Mouse (Mus musculus): ENCODE measurements around the gene Cnot6. TPM values are rescaled to one million over a fixed set of nuclear protein-coding genes. Genes with fewer than 3 reads are reported as not detected.

Gene Cnot6
- total and polyA plus RNA-seq, 2 experiments from 2014 or later, result 26.9 to 28.9 TPM

GRCm38 (mm10) chr11:49734771-49735170, 22.2 kb upstream of the Cnot6 start:
- no peaks in the 10 kb centered on the region for H3K27me3 ChIP-seq (ENCODE audit: insufficient read depth, low read length)
- WGBS, result 88% methylated on average over 11 of the region's 11 CpGs
- no peak overlapping the region for H3K27ac ChIP-seq (ENCODE audit: low read depth, low read length)
- H3K4me1 ChIP-seq (ENCODE audit: insufficient read depth, low read length), result no peaks in the 10 kb centered on the region
- no peaks in the 10 kb centered on the region for H3K9me3 ChIP-seq (ENCODE audit: low read length)
- ATAC-seq (ENCODE audit: low FRiP score) (no peak), DNase-seq (ENCODE audit: low spot score) (no peak)
- no peak overlapping the region for H3K9ac ChIP-seq (replicated peaks; ENCODE audit: low read length, poor library complexity, severe bottlenecking)
- no peak overlapping the region for H3K4me2 ChIP-seq (ENCODE audit: low read depth, low read length, poor library complexity, severe bottlenecking)
- TF ChIP-seq CTCF (IDR thresholded peaks at IDR 0.05), result no peak
- H3K4me3 ChIP-seq (ENCODE audit: low read depth, low read length), result no peak overlapping the region
- H3K36me3 ChIP-seq (ENCODE audit: insufficient read depth, low read length), result no peaks in the 10 kb centered on the region

DNA sequence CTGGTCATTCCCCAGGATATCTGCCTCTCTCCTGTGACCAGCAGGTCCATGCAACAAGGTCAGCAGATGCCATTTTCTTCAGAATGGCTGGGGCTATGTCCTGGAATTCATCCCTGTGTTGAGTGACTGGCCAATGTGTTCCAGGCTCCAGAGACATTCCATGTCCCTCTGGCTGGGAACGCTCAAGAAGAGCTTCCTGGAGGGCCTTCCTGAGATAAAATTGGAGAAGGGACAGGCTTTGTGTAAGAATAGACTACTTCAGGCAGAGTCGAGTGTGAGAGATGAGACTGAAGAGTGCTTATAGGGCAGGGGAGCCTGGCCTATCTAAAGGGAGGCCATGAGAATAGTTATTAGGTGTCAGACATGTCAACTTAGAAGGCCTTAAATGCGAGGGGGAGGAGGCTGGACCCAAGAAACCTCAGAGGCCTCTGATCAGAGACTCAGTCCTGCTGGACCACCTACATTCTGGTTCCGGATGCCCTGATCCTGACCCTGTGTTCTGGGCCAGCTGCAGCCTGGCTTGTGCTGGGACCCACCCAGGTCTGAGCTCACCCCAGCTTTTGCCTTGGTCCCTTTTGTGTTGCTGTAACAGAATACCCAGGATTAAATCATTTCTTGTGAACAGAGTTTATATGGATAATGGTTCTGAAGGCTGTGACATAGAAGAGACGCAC, 17.9 kb upstream of the Cnot6 start:
- ATAC-seq (ENCODE audit: low FRiP score), result no peak
- H3K9ac ChIP-seq (replicated peaks; ENCODE audit: low read length, poor library complexity, severe bottlenecking), result no peak overlapping the region
- no peaks in the 10 kb centered on the region for H3K27me3 ChIP-seq (ENCODE audit: insufficient read depth, low read length)
- no peaks in the 10 kb centered on the region for H3K9me3 ChIP-seq (ENCODE audit: low read length)
- no peak overlapping the region for H3K27ac ChIP-seq (ENCODE audit: low read depth, low read length)
- H3K4me1 ChIP-seq (ENCODE audit: insufficient read depth, low read length), result no peaks in the 10 kb centered on the region
- DNase-seq (ENCODE audit: low spot score), result no peak
- no peak overlapping the region for H3K4me3 ChIP-seq (ENCODE audit: low read depth, low read length)
- TF ChIP-seq CTCF (IDR thresholded peaks at IDR 0.05), result no peak
- WGBS, result 93% methylated on average over 5 of the region's 5 CpGs
- H3K4me2 ChIP-seq (ENCODE audit: low read depth, low read length, poor library complexity, severe bottlenecking), result no peak overlapping the region
- no peaks in the 10 kb centered on the region for H3K36me3 ChIP-seq (ENCODE audit: insufficient read depth, low read length)

DNA sequence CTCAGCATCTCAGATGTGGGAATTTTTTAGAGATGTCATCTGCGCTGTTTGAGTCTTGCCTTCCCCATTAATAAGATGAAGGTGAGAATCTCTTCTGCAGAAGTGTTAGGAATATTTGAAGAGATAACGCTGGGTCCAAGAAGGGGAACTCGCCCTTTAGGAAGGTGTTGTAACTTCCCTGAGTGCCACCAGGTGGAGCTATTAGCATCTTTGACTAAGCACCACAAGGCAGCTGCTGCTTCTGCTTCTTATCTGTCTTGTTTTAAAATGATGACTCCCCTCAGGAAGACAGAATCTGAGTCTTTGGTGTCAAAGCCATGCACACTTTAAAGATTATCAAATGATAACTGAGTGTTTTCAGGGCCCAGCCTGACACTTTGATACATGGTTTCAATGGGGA, 15.4 kb upstream of the Cnot6 start:
- Histone ChIP-seq H3K36me3 (ENCODE audit: insufficient read depth, low read length) (no peaks in the 10 kb centered on the region), H3K9me3 (ENCODE audit: low read length) (no peaks in the 10 kb centered on the region), H3K27ac (ENCODE audit: low read depth, low read length) (no peak overlapping the region), H3K4me3 (ENCODE audit: low read depth, low read length) (no peak overlapping the region), H3K4me2 (ENCODE audit: low read depth, low read length, poor library complexity, severe bottlenecking) (no peak overlapping the region), H3K4me1 (ENCODE audit: insufficient read depth, low read length) (no peaks in the 10 kb centered on the region), H3K9ac (replicated peaks; ENCODE audit: low read length, poor library complexity, severe bottlenecking) (no peak overlapping the region), H3K27me3 (ENCODE audit: insufficient read depth, low read length) (no peaks in the 10 kb centered on the region)
- peak; percentile 95 for TF ChIP-seq CTCF (IDR thresholded peaks at IDR 0.05)
- peak; percentile 84 for DNase-seq (ENCODE audit: low spot score)
- ATAC-seq (ENCODE audit: low FRiP score), result peak; percentile 56; the same call in 1 of the 2 replicates
- WGBS, result 11% methylated on average over 3 of the region's 3 CpGs

GRCm38 (mm10) chr11:49726800-49727199, 14.3 kb upstream of the Cnot6 start:
- H3K27ac ChIP-seq (ENCODE audit: low read depth, low read length), result no peak overlapping the region
- no peak for ATAC-seq (ENCODE audit: low FRiP score)
- no peak for DNase-seq (ENCODE audit: low spot score)
- H3K27me3 ChIP-seq (ENCODE audit: insufficient read depth, low read length), result no peaks in the 10 kb centered on the region
- 64% methylated on average over 8 of the region's 8 CpGs for WGBS
- TF ChIP-seq CTCF (IDR thresholded peaks at IDR 0.05), result no peak
- H3K36me3 ChIP-seq (ENCODE audit: insufficient read depth, low read length), result no peaks in the 10 kb centered on the region
- H3K4me2 ChIP-seq (ENCODE audit: low read depth, low read length, poor library complexity, severe bottlenecking), result no peak overlapping the region
- no peaks in the 10 kb centered on the region for H3K9me3 ChIP-seq (ENCODE audit: low read length)
- H3K9ac ChIP-seq (replicated peaks; ENCODE audit: low read length, poor library complexity, severe bottlenecking), result no peak overlapping the region
- H3K4me3 ChIP-seq (ENCODE audit: low read depth, low read length), result no peak overlapping the region
- no peaks in the 10 kb centered on the region for H3K4me1 ChIP-seq (ENCODE audit: insufficient read depth, low read length)

DNA sequence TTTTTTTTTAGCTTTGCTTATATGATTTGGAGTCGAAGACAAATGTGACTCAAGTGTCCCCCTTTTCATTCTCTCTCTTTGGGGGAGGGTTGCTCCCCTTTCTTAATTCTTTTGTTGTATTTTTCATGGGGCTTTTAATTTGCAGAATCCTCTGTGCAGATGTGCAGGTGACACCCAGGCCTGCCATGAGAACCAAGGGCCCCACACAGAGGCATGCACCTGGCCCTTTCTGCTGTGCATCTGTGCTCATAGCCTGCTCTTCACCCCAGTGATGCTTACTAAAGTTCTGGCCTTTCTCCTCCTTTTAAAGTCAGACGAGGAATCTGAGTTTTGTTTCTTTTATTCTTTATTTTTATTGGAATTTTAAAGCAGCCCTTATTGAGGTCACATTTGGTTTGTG, 12.2 kb upstream of the Cnot6 start:
- Histone ChIP-seq H3K9me3 (ENCODE audit: low read length) (no peaks in the 10 kb centered on the region), H3K27me3 (ENCODE audit: insufficient read depth, low read length) (no peaks in the 10 kb centered on the region), H3K4me1 (ENCODE audit: insufficient read depth, low read length) (no peaks in the 10 kb centered on the region), H3K4me3 (ENCODE audit: low read depth, low read length) (no peak overlapping the region), H3K4me2 (ENCODE audit: low read depth, low read length, poor library complexity, severe bottlenecking) (no peak overlapping the region), H3K36me3 (ENCODE audit: insufficient read depth, low read length) (no peaks in the 10 kb centered on the region), H3K9ac (replicated peaks; ENCODE audit: low read length, poor library complexity, severe bottlenecking) (no peak overlapping the region), H3K27ac (ENCODE audit: low read depth, low read length) (no peak overlapping the region)
- WGBS, result 66% methylated on average over 2 of the region's 2 CpGs
- no peak for DNase-seq (ENCODE audit: low spot score)
- no peak for TF ChIP-seq CTCF (IDR thresholded peaks at IDR 0.05)
- ATAC-seq (ENCODE audit: low FRiP score), result no peak

GRCm38 (mm10) chr11:49723281-49723680, 10.8 kb upstream of the Cnot6 start:
- Histone ChIP-seq H3K9me3 (ENCODE audit: low read length) (no peaks in the 10 kb centered on the region), H3K9ac (replicated peaks; ENCODE audit: low read length, poor library complexity, severe bottlenecking) (no peak overlapping the region), H3K27ac (ENCODE audit: low read depth, low read length) (no peak overlapping the region), H3K4me1 (ENCODE audit: insufficient read depth, low read length) (no peaks in the 10 kb centered on the region), H3K36me3 (ENCODE audit: insufficient read depth, low read length) (no peaks in the 10 kb centered on the region), H3K27me3 (ENCODE audit: insufficient read depth, low read length) (no peaks in the 10 kb centered on the region), H3K4me3 (ENCODE audit: low read depth, low read length) (no peak overlapping the region), H3K4me2 (ENCODE audit: low read depth, low read length, poor library complexity, severe bottlenecking) (no peak overlapping the region)
- 34% methylated on average over 2 of the region's 2 CpGs for WGBS
- no peak for DNase-seq (ENCODE audit: low spot score)
- TF ChIP-seq CTCF (IDR thresholded peaks at IDR 0.05), result no peak
- ATAC-seq (ENCODE audit: low FRiP score), result no peak

Measured in midbrain, postnatal 0 days (tissue).